Mouse (Mus musculus): ENCODE data around the gene Phactr3.
"Not testable (repeated sequence)": the region's sequence is repeated elsewhere in the genome, so short reads cannot be mapped to it uniquely, and the experiment has no call there.

The Phactr3 gene

GRCm38 (mm10) chr2:178118801-178119560, at the start of gene Phactr3:
TSS of gene Phactr3 (plus strand) at chr2:178118975.
- DNase-seq: peak; percentile 16

DNA sequence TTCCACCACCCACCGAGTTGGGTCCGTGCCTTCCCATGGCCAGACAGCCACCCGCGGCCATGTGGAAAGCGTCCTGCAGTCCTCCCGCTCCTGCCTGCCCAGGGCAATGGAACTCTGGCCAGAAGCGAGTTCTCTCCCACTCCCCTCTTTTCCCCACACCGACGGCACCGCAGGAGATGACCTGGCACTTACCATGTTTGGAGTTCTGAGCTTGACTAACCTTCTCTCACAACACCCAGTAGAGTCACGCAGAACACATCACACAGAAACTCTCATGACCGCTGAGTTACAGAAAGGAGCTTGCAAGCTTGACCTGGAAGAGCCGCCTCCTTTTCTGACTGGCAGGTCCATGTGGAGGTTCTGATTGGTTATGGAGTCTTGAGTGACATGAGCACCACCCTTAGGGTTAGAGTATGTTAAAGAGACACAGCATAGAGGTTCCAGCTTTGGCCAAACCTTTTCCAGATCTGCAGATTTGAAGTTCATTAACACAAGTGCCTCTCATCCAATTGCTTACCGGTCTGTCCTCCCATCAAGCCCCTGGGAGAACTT, 40.5 kb upstream of the Phactr3 start, which contains the start of gene Zfp931:
TSS of gene Zfp931 (minus strand) at position 311 of the 552 bp plus-strand sequence.
- not testable (repeated sequence) for DNase-seq

GRCm38 (mm10) chr2:178089586-178089985, 29.2 kb upstream of the Phactr3 start:
- no peak for DNase-seq

DNA sequence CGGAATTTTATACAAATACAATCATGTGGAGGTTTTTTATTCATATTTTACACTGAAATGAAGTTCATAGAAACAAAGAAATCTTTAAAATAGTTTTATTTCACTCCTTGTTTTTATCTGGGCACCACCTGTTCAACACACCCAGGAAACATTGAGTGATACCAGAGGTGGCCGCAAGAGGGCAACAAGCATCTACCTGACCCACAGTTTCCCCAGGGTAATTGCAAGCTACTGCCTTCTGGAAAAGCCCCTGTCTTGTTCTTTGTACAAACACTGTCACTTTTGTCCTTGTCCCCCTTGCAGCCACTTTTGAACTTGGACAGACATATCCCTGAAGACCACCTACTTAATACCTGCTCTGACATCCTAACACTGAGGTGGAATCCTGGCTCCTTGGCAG, 20.8 kb upstream of the Phactr3 start:
- peak; percentile 59 for DNase-seq

GRCm38 (mm10) chr2:178101957-178102356, 16.8 kb upstream of the Phactr3 start:
- peak; percentile 71 for DNase-seq

DNA sequence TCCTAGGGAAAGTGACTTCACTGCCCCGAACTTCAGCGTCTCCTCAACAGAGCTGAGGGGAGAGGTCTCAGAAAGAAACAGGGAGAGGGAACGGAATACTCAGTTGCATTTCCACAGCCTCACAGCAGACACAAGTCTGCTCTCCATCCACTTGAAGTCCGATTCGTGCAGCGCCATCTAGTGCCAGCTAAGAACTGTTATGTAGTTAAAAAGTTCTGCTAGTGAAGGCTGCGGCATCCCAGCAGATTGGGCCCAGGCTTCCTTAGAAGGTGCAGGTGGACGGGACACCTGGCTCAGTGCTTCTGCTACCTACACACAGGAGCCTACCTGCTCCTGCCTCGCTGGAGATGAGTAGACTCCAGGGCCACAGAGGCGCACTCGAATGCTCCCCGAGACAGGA, 829 bp upstream of the Phactr3 start:
- peak; percentile 63 for DNase-seq

DNA sequence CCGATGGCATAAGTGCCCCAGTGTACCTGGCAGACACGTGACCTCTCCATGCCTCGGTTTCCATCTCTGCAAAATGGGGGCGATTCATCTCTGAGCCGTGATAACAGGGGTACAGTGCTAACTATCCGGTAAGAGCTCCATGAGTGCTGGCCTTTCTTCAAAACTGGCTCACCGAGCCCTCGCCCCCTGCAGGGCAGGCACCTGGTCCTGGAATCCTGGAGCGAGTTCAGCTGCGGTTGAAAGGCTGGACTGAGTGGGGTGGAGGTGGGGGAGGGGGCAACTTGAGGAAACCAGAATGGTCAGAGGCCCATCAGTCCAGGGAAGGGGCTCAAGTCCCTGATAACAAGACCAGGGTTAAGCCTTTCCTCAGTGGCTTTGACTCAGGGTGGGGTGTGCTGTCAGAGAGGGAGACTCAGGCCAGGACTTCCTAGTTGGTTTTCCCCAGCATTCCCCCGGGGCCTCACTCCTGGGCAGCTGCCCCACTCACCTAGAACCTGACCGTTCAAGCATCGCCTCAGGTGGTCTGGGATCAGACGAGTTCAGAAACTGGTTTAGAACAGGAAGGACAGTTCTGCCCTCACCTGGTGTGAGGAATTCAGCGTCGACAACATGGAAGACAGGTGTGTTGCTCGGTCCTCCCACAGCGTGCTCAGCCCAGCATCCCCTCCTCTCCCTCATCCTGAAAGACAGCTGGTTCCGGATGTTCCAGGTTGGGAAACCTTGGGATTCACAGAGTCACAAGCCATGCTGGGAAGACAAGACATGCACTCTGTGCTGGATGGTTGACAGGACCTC, 983 bp downstream of the Phactr3 start:
- DNase-seq: peak; percentile 3

DNA sequence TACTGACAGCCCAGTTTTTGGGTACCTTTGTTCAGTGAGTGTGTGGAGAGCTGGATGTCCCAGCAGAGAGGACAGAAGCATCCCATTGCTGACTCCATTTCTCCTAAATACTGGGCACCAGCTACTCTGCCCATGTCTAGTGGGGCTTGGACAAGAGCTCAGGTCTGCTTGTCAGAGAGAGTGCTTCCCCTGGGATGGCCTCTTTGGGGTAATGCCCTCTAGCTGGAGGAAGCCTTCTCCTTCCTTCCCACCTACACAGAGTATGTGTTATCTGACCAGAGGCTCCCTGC, 1.5 kb downstream of the Phactr3 start:
- DNase-seq: no peak

- DNase-seq: peak; percentile 2
These were observed 2.0 kb downstream of the Phactr3 start for GRCm38 (mm10) chr2:178120651-178121374.

DNA sequence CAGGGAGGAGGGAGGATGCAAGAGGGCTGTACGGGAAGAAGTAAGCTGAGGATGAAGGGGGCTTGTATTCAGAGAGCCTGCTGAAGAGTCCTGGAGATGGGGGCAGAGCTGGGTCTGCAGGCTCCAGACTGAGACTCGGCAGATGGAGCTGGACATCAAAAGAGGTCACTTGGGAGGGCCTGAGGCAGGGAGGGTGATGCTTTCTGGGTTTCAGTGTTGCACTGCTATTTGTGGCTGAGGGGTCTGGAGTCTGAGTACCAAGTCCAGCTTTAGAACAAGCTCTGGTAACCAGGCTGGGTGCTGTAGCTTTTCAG, 2.6 kb downstream of the Phactr3 start:
- peak; percentile 2 for DNase-seq

DNA sequence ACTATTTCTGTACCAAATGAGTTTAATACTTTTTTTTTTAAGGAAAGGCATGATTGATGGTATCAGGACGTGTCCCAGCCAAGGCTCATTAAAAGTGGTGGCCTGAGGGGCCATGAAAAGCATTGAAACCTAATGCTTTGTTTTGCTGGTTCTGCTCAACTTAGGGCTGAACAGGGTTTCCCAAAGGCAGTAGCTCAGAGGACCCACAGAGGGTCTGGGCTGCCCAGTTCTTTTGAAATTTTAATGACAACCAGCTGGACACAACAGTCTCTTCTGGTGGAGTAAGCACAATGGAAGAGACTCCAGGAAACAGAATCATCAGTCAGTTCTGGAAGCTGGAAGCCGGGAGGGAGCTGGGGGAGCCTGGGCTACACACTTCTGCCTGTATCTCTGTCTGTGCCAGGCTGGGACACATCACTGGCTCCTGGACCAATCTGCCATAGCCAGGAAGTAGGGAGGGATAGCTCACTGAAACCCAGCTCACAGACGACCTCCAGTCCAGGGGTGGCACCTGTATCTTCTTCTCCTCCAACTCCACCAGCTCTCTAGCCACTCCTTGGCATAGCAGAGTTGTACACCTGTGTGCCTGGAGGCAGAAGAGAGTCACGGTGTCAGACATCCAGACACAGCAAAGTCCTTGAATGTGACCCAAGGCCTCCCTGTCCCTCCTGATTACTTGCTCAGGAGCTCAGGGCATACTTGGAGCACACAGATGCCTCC, 3.3 kb downstream of the Phactr3 start:
- DNase-seq: peak; percentile 3

- peak; percentile 1 for DNase-seq
These were observed 4.7 kb downstream of the Phactr3 start for GRCm38 (mm10) chr2:178123466-178123865.

GRCm38 (mm10) chr2:178125427-178125826, 6.7 kb downstream of the Phactr3 start:
- peak; percentile 2 for DNase-seq

DNA sequence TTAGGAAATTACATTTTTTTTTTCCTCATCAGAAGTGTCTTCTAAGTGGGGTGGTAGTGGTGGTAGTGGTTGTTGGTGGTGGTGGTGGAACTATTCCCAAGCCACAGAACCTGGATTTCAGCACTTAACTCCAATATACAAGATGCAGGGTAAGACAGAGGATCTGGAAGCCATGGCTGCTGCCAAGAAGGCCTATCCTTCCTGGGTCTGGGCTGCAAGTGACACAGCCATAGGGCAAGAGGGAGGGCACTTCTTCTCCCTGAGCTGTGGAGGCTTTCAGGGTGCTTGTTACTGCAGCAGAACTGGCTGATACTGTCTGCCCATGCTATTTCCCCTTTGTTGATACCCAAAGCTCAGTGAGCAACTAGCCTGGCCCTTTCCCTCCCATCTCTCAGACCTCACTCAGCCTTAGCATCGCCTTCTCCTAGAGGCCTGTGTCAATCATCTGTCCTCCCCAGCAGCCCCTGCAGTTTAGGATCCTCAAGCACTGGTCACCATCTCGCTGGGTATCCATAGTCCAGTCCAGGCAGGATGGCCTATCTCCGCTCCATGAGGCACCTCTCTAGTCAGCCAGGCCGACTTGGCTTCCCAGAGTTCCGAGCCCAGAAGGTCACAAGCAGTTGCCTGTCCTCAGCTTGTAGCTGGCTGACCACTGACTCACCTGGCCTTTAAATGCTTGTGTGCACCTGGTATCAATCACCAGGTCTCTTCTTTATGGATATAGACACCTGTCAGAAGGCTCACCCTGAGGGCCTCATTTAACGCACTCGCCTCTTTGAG, 7.5 kb downstream of the Phactr3 start:
- peak; percentile 3 for DNase-seq

GRCm38 (mm10) chr2:178128594-178128993, 9.8 kb downstream of the Phactr3 start:
- DNase-seq: peak; percentile 2

GRCm38 (mm10) chr2:178129161-178129560, 10.4 kb downstream of the Phactr3 start:
- DNase-seq: peak; percentile 33

DNA sequence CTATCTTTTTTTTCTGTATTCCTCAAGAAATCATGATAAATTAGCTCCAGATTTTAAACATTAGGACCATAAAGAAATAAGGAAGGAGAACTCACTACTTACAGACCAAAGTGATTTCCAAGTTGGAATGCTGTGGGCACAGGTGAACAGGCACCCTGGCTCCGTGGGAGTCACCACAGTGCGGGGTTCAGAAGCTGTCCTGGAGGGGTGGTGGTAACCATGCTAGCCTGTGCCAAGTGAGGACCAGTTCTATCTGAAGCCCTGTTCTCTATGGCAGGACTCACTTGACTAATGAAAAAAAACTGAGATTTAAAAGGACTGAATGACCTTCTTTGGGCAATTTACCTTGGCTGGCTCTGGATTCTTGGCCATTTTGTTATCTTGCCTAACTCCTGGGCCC, 10.9 kb downstream of the Phactr3 start:
- peak; percentile 2 for DNase-seq

GRCm38 (mm10) chr2:178130536-178130935, 11.8 kb downstream of the Phactr3 start:
- peak; percentile 2 for DNase-seq

DNA sequence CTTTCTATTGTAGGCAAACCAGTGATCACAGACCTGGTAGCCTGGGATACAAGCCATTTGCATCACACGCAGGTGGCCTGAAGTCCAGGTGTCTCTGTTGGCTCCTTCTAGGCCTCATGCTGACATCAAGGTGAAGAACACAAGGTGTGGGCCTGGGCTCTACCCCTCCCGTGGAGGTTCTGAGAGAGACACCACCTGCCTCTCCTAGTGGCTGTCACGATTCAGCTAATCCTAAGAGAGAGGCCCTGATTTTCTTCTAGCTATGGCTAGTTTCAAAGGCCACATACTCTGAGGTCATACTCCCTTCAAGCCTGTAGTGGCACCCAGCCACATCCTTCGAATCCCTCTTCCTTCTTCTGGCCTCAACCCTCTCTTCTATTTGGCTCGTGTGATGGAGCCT, 12.2 kb downstream of the Phactr3 start:
- DNase-seq: peak; percentile 1

DNA sequence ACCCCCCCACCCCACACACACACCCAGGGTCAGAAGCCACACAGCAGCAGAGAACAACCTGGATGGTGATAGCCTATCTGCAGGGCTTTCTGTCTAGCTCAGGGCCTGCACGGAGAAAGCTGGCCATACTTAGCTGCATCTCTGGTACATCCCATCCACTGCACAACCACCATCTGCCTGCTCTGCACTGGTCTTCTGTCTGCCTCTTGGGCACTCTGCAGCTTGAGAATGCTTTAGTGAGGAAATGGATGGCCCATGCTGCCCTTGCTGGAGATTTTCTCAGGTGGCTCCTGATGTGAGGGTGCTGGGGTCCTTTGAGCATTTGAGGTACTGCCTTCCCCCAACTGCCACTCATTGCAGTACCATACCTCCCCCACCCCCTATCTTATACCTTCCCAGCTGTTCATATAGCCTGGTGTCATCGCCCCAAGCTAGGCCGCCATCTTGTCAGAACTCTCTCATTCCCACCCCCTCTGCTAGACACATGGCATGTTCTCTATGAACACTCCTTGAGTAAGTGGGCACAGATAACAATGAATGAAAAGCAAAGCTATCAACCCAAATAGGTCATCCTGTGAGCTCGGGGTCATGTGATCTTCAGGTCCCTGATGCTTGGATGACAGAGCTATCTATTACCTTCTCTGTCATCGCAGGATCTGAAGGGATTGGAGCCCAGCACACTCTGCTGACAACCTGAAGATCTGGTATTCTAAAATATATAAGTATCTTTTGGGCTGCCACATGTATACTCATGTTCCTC, 13.0 kb downstream of the Phactr3 start:
- DNase-seq: peak; percentile 2

DNA sequence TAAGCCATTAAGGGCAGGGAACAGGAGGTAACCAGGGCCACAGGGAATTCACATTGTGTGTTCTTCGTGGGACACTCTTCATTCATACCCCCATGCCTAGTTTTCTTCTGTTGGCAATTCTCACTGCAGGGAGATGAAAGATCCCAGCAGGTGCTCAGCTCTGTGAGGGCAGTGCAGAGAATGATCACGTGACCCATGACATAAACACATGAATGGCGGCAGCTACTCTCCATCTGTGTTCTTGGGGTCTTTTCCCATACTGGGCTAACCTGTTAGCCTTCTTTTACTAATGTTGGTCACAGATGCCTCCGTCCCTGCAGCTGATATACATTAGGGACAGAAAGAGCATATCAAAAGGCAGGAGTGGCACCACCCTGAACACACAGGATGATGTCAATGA, 16.9 kb downstream of the Phactr3 start:
- no peak for DNase-seq

Measured in right cerebral cortex, postnatal 25 days (tissue).